Mouse (Mus musculus) brain, embryonic 14.5 days (tissue): ENCODE data around the gene Gmfb.

ENCODE experiments used
- CTCF ChIP-seq: fragments of 200-500 bp; IDR thresholded peaks from 2 replicates; pipeline ENCODE4 v1.5.1; 2012; ENCODE audit warnings: inconsistent platforms, mild to moderate bottlenecking, moderate library complexity, borderline replicate concordance; ENCODE audit not compliant: insufficient read depth, insufficient read length; ENCODE audit errors: extremely low read depth
- POLR2A ChIP-seq: fragments of 200-500 bp; IDR thresholded peaks from 2 replicates; pipeline ENCODE4 v1.6.1; 2012; ENCODE audit warnings: mild to moderate bottlenecking, inconsistent platforms, borderline replicate concordance; ENCODE audit not compliant: poor library complexity, insufficient read depth, insufficient read length, severe bottlenecking; ENCODE audit errors: extremely low read depth

GRCm38 (mm10) chr14:46800684-46801345 is 21.2 kb downstream of the Gmfb start:
- TF ChIP-seq POLR2A (no peak), CTCF (no peak)
